Mouse (Mus musculus) bone marrow, adult 2 months (tissue): ENCODE measurements at regions not wholly inside any gene's neighbourhood (a gene's known extent, or its start where the extent isn't known, plus 50 kb on each side); places are given as distances from the start of the nearest gene placed in this dataset.

Experiments used
- CTCF ChIP-seq: fragments of 200-500 bp; IDR thresholded peaks from 2 replicates; pipeline ENCODE4 v1.5.1; 2011; ENCODE audit warnings: low read length, control low read depth; ENCODE audit not compliant: control insufficient read depth, insufficient read depth
- POLR2A ChIP-seq: fragments of 200-500 bp; IDR thresholded peaks from 2 replicates; pipeline ENCODE4 v1.6.1; 2011; ENCODE audit warnings: low read depth, mild to moderate bottlenecking, control low read depth, low read length, borderline replicate concordance; ENCODE audit not compliant: control insufficient read depth

GRCm38 (mm10) chr7:111322901-111323300 lies 240.1 kb upstream of the Eif4g2 start:
- TF ChIP-seq CTCF (no peak), POLR2A (no peak)
